Mouse (Mus musculus): Measurements from ENCODE around the gene Pitx3. TPM values are rescaled to one million over a fixed set of nuclear protein-coding genes. Genes with fewer than 3 reads are reported as not detected.
A peak's percentile ranks its signal among the peaks of the same experiment; 100 is the strongest.

Gene Pitx3
- polyA plus RNA-seq, 1 experiment from 2014 or later: not detected

- H3K4me3 ChIP-seq: no peak overlapping the region
- peaks cover 38% of the 10 kb centered on the region for H3K36me3 ChIP-seq
- H3K9me3 ChIP-seq: no peaks in the 10 kb centered on the region
- 88% methylated on average over 7 of the region's 7 CpGs for WGBS
- H3K27ac ChIP-seq: no peak overlapping the region
- DNase-seq (ENCODE audit: low spot score): no peak
- no peaks in the 10 kb centered on the region for H3K27me3 ChIP-seq (ENCODE audit: insufficient read depth, poor library complexity, severe bottlenecking)
- H3K4me1 ChIP-seq (replicated peaks): no peaks in the 10 kb centered on the region
These were observed 60.3 kb downstream of the Pitx3 start for GRCm38 (mm10) chr19:46087871-46088270.

GRCm38 (mm10) chr19:46086337-46086736 lies 61.8 kb downstream of the Pitx3 start:
- Histone ChIP-seq H3K4me1 (replicated peaks) (no peaks in the 10 kb centered on the region), H3K36me3 (peaks cover 53% of the 10 kb centered on the region), H3K27ac (no peak overlapping the region), H3K9me3 (no peaks in the 10 kb centered on the region), H3K27me3 (ENCODE audit: insufficient read depth, poor library complexity, severe bottlenecking) (no peaks in the 10 kb centered on the region), H3K4me3 (no peak overlapping the region)
- DNase-seq (ENCODE audit: low spot score): peak; percentile 53
- 55% methylated on average over 3 of the region's 3 CpGs for WGBS

Other genes with a start within 250 kb of the Pitx3 start
- gene Armh3, start 149.8 kb downstream of the Pitx3 start, polyA plus RNA-seq (2016; fragmentation: Nextera tagmentation; extraction: Ambion mirVana): 16.6 and 19.4 TPM in 2 replicates
- gene Hps6, start 144.8 kb downstream of the Pitx3 start, polyA plus RNA-seq (2016; fragmentation: Nextera tagmentation; extraction: Ambion mirVana): 4.8 and 5.7 TPM in 2 replicates
- gene Pprc1, start 103.4 kb downstream of the Pitx3 start, polyA plus RNA-seq (2016; fragmentation: Nextera tagmentation; extraction: Ambion mirVana): 39.9 and 49.6 TPM in 2 replicates
- gene Ldb1, start 103.1 kb downstream of the Pitx3 start, polyA plus RNA-seq (2016; fragmentation: Nextera tagmentation; extraction: Ambion mirVana): 90.2 and 111 TPM in 2 replicates
- gene Nolc1, start 72.5 kb downstream of the Pitx3 start, polyA plus RNA-seq (2016; fragmentation: Nextera tagmentation; extraction: Ambion mirVana): 110 and 136 TPM in 2 replicates
- gene Elovl3, start 16.4 kb downstream of the Pitx3 start, polyA plus RNA-seq (2016; fragmentation: Nextera tagmentation; extraction: Ambion mirVana): not detected in 2 replicates
- 47.5 and 57.4 TPM in 2 replicates for gene Gbf1, start 4.2 kb upstream of the Pitx3 start, polyA plus RNA-seq (2016; fragmentation: Nextera tagmentation; extraction: Ambion mirVana)
- gene Nfkb2, start 156.0 kb upstream of the Pitx3 start, polyA plus RNA-seq (2016; fragmentation: Nextera tagmentation; extraction: Ambion mirVana): 5.6 and 6.4 TPM in 2 replicates
- gene Psd, start 178.8 kb upstream of the Pitx3 start, polyA plus RNA-seq (2016; fragmentation: Nextera tagmentation; extraction: Ambion mirVana): 4.5 and 9.7 TPM in 2 replicates
- gene Fbxl15, start 179.9 kb upstream of the Pitx3 start, polyA plus RNA-seq (2016; fragmentation: Nextera tagmentation; extraction: Ambion mirVana): 23.2 and 28.2 TPM in 2 replicates
- 260 and 279 TPM in 2 replicates for gene Cuedc2, start 190.4 kb upstream of the Pitx3 start, polyA plus RNA-seq (2016; fragmentation: Nextera tagmentation; extraction: Ambion mirVana)
- gene Mfsd13a, start 192.8 kb upstream of the Pitx3 start, polyA plus RNA-seq (2016; fragmentation: Nextera tagmentation; extraction: Ambion mirVana): 10.0 and 11.9 TPM in 2 replicates
- gene 2310034G01Rik, start 202.0 kb upstream of the Pitx3 start, polyA plus RNA-seq (2016; fragmentation: Nextera tagmentation; extraction: Ambion mirVana): 1.1 and 1.4 TPM in 2 replicates
- gene Actr1a, start 247.4 kb upstream of the Pitx3 start, polyA plus RNA-seq (2016; fragmentation: Nextera tagmentation; extraction: Ambion mirVana): 193 and 229 TPM in 2 replicates
- gene Sufu, start 248.6 kb upstream of the Pitx3 start, polyA plus RNA-seq (2016; fragmentation: Nextera tagmentation; extraction: Ambion mirVana): 49.1 and 52.1 TPM in 2 replicates